Mouse (Mus musculus) heart, embryonic 16.5 days (tissue): Measurements from ENCODE around the gene Denr. TPM values are rescaled to one million over a fixed set of nuclear protein-coding genes. Genes with fewer than 3 reads are reported as not detected.

ENCODE experiments used
- ATAC-seq: fragments of 200-750 bp; cut with Nextera tagmentation; replicated peaks from 2 replicates; pipeline ENCODE4 v1.8.0; 2017; ENCODE audit warnings: moderate number of reproducible peaks; ENCODE audit not compliant: insufficient read depth, low FRiP score; ENCODE audit errors: extremely low read depth
- H3K27ac ChIP-seq: fragments of 300-500 bp; sonication (generic); 2 replicates; pipeline ENCODE4 v1.5.1; 2014; ENCODE audit warnings: mild to moderate bottlenecking, low read length, control low read depth, moderate library complexity
- H3K27me3 ChIP-seq: fragments of 300-500 bp; sonication (generic); 2 replicates; pipeline ENCODE4 v1.6.1; 2014; ENCODE audit warnings: low read length, mixed read lengths; ENCODE audit not compliant: control insufficient read depth, insufficient read depth
- H3K36me3 ChIP-seq: fragments of 300-500 bp; sonication (generic); 2 replicates; pipeline ENCODE4 v1.6.1; 2014; ENCODE audit not compliant: control insufficient read depth, insufficient read depth
- H3K4me1 ChIP-seq: fragments of 300-500 bp; sonication (generic); 2 replicates; pipeline ENCODE4 v1.6.1; 2014; ENCODE audit warnings: low read length, mixed read lengths; ENCODE audit not compliant: control insufficient read depth, insufficient read depth
- H3K4me2 ChIP-seq: fragments of 300-500 bp; sonication (generic); 2 replicates; pipeline ENCODE4 v1.6.1; 2014; ENCODE audit warnings: low read depth, mild to moderate bottlenecking, control low read depth, low read length
- H3K4me3 ChIP-seq: fragments of 300-500 bp; sonication (generic); 2 replicates; pipeline ENCODE4 v1.5.1; 2014; ENCODE audit warnings: mild to moderate bottlenecking, control low read depth, low read length
- H3K9ac ChIP-seq: fragments of 300-500 bp; sonication (generic); 2 replicates; pipeline ENCODE4 v1.6.1; 2014; ENCODE audit warnings: low read length, control low read depth
- H3K9me3 ChIP-seq: fragments of 300-500 bp; sonication (generic); replicated peaks from 2 replicates; pipeline ENCODE4 v1.6.1; 2016; ENCODE audit warnings: low read length; ENCODE audit not compliant: control insufficient read depth
- WGBS: fragments of 180-500 bp; shearing (Covaris S2); extraction: QIAGEN DNeasy Blood & Tissue Kit; methylation state at CpG from one replicate; pipeline ENCODE4 v1.1.7; 2014; 5-methylcytosine and 5-hydroxymethylcytosine counted together
- polyA plus RNA-seq: library from polyadenylated mRNA; unstranded; fragments of >200 nt; fragmentation: Nextera tagmentation; extraction: Ambion mirVana; gene quantifications from 2 replicates; pipeline ENCODE4 v1.2.1, GENCODE M21; 2015

Gene Denr
- polyA plus RNA-seq, 1 experiment from 2014 or later: 96.2 TPM

- WGBS: 56% methylated on average over 14 of the region's 14 CpGs
- no peak overlapping the region for H3K27ac ChIP-seq
Measured at GRCm38 (mm10) chr5:123878056-123878455, 28.9 kb upstream of the Denr start.

GRCm38 (mm10) chr5:123879928-123880327 is 27.0 kb upstream of the Denr start, which contains the start of gene Hcar1:
TSS of gene Hcar1 (minus strand) at chr5:123880020.
- Histone ChIP-seq H3K9ac (peak within 1 kb of the TSS; percentile 16; the same call in 1 of the 2 replicates), H3K27me3 (no peaks in the 10 kb centered on the region), H3K4me2 (peak within 1 kb of the TSS; percentile 29; the same call in 1 of the 2 replicates), H3K36me3 (no peaks in the 10 kb centered on the region), H3K9me3 (no peaks in the 10 kb centered on the region), H3K4me3 (no peak within 1 kb of the TSS), H3K4me1 (peaks cover 2% of the 10 kb centered on the region; the same call in 1 of the 2 replicates), H3K27ac (no peak within 1 kb of the TSS)
- no peak for ATAC-seq
- 42% methylated on average over 12 of the region's 12 CpGs for WGBS

More at GRCm38 (mm10) chr5:123878056-123878455, 28.9 kb upstream of the Denr start:
- no peaks in the 10 kb centered on the region for H3K36me3 ChIP-seq
- no peak overlapping the region for H3K9ac ChIP-seq
- no peaks in the 10 kb centered on the region for H3K9me3 ChIP-seq
- peaks cover 2% of the 10 kb centered on the region; the same call in 1 of the 2 replicates for H3K4me1 ChIP-seq
- no peak for ATAC-seq
- peak overlapping the region; percentile 37; the same call in 1 of the 2 replicates for H3K4me2 ChIP-seq
- no peak overlapping the region for H3K4me3 ChIP-seq
- H3K27me3 ChIP-seq: no peaks in the 10 kb centered on the region

GRCm38 (mm10) chr5:123880778-123881177 is 26.2 kb upstream of the Denr start:
- peaks cover 2% of the 10 kb centered on the region; the same call in 1 of the 2 replicates for H3K4me1 ChIP-seq
- H3K27ac ChIP-seq: no peak overlapping the region
- H3K4me3 ChIP-seq: no peak overlapping the region
- no peak overlapping the region for H3K4me2 ChIP-seq
- no peak for ATAC-seq
- H3K9ac ChIP-seq: no peak overlapping the region
- H3K9me3 ChIP-seq: no peaks in the 10 kb centered on the region
- H3K36me3 ChIP-seq: no peaks in the 10 kb centered on the region
- WGBS: 82% methylated on average over 14 of the region's 14 CpGs
- no peaks in the 10 kb centered on the region for H3K27me3 ChIP-seq

- WGBS: 69% methylated on average over 7 of the region's 7 CpGs
- no peaks in the 10 kb centered on the region for H3K36me3 ChIP-seq
- no peaks in the 10 kb centered on the region for H3K27me3 ChIP-seq
- no peak overlapping the region for H3K4me3 ChIP-seq
- H3K27ac ChIP-seq: no peak overlapping the region
- H3K4me1 ChIP-seq: peaks cover 2% of the 10 kb centered on the region; the same call in 1 of the 2 replicates
- no peak for ATAC-seq
- H3K9me3 ChIP-seq: no peaks in the 10 kb centered on the region
- no peak overlapping the region for H3K4me2 ChIP-seq
- H3K9ac ChIP-seq: no peak overlapping the region
Measured at GRCm38 (mm10) chr5:123883891-123884290, 23.1 kb upstream of the Denr start.

GRCm38 (mm10) chr5:123884332-123884731 is 22.6 kb upstream of the Denr start:
- Histone ChIP-seq H3K36me3 (no peaks in the 10 kb centered on the region), H3K4me2 (no peak overlapping the region), H3K4me1 (peaks cover 2% of the 10 kb centered on the region; the same call in 1 of the 2 replicates), H3K4me3 (no peak overlapping the region), H3K9me3 (no peaks in the 10 kb centered on the region), H3K9ac (no peak overlapping the region), H3K27ac (no peak overlapping the region), H3K27me3 (no peaks in the 10 kb centered on the region)
- ATAC-seq: no peak
- WGBS: 60% methylated on average over 10 of the region's 10 CpGs

GRCm38 (mm10) chr5:123886365-123886764 is 20.6 kb upstream of the Denr start:
- 64% methylated on average over 3 of the region's 3 CpGs for WGBS
- Histone ChIP-seq H3K9me3 (no peaks in the 10 kb centered on the region), H3K4me2 (no peak overlapping the region), H3K27ac (no peak overlapping the region), H3K4me1 (no peaks in the 10 kb centered on the region), H3K27me3 (no peaks in the 10 kb centered on the region), H3K9ac (no peak overlapping the region), H3K4me3 (no peak overlapping the region), H3K36me3 (no peaks in the 10 kb centered on the region)
- no peak for ATAC-seq

GRCm38 (mm10) chr5:123890312-123890711 is 16.7 kb upstream of the Denr start:
- Histone ChIP-seq H3K4me2 (no peak overlapping the region), H3K27me3 (no peaks in the 10 kb centered on the region), H3K9ac (no peak overlapping the region), H3K9me3 (no peaks in the 10 kb centered on the region), H3K27ac (no peak overlapping the region), H3K4me1 (no peaks in the 10 kb centered on the region), H3K4me3 (no peak overlapping the region), H3K36me3 (no peaks in the 10 kb centered on the region)
- no peak for ATAC-seq
- WGBS: 74% methylated on average over 2 of the region's 2 CpGs

- no peaks in the 10 kb centered on the region for H3K27me3 ChIP-seq
- no peaks in the 10 kb centered on the region for H3K9me3 ChIP-seq
- H3K9ac ChIP-seq: no peak overlapping the region
- H3K36me3 ChIP-seq: no peaks in the 10 kb centered on the region
- 76% methylated on average over 5 of the region's 5 CpGs for WGBS
- no peaks in the 10 kb centered on the region for H3K4me1 ChIP-seq
- ATAC-seq: no peak
- no peak overlapping the region for H3K4me3 ChIP-seq
- no peak overlapping the region for H3K27ac ChIP-seq
- no peak overlapping the region for H3K4me2 ChIP-seq
Measured at GRCm38 (mm10) chr5:123890987-123891386, 16.0 kb upstream of the Denr start.

- no peak; the same call in 1 of the 2 replicates for ATAC-seq
- no peaks in the 10 kb centered on the region for H3K9me3 ChIP-seq
- peak overlapping the region; percentile 27; the same call in 1 of the 2 replicates for H3K4me2 ChIP-seq
- no peak overlapping the region for H3K9ac ChIP-seq
- 34% methylated on average over 6 of the region's 6 CpGs for WGBS
- H3K27me3 ChIP-seq: no peaks in the 10 kb centered on the region
- no peak overlapping the region for H3K27ac ChIP-seq
- H3K4me3 ChIP-seq: no peak overlapping the region
- no peaks in the 10 kb centered on the region for H3K4me1 ChIP-seq
- no peaks in the 10 kb centered on the region for H3K36me3 ChIP-seq
Measured at GRCm38 (mm10) chr5:123891669-123892068, 15.3 kb upstream of the Denr start.
